Mouse (Mus musculus): ENCODE results near the gene Tusc2.

The Tusc2 gene

DNA sequence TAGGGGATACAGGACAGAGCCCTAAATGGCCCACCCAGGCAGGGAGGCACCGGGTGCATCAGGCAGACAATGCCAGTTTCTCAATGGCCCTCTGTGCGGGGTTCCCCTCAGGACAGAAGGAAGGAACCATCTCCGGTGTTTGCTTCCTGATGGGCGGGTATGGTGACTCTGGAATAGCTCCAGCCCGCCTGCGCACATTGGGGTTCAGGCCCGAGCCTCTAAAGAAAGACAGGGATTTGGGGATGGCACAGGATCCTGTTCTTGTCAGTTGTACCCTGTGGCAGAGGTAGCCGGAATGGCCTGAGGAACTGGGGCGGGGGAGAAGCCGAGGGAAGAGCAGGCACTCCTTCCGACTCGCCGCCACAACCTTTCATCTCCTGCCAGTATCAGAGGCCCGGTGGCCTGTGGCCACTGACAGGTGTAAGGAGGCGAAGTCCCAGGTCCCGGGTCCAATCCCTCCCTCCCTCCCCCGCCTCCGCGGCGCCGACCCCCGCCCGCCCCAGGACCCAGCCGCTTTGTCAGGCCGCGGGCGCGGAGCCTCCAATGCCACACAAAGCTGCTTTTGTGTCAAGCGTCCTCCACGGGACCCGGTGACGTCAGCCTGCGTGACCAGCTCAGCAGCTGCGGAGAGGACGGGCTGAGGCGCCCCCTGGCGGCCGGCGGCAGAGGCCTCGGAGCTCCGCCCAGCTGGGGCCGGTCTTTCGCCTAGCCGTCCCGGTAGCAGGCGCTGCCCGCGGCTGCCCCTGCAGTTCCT, 49.3 kb downstream of the Tusc2 start:
- DNase-seq = peak; percentile 99

DNA sequence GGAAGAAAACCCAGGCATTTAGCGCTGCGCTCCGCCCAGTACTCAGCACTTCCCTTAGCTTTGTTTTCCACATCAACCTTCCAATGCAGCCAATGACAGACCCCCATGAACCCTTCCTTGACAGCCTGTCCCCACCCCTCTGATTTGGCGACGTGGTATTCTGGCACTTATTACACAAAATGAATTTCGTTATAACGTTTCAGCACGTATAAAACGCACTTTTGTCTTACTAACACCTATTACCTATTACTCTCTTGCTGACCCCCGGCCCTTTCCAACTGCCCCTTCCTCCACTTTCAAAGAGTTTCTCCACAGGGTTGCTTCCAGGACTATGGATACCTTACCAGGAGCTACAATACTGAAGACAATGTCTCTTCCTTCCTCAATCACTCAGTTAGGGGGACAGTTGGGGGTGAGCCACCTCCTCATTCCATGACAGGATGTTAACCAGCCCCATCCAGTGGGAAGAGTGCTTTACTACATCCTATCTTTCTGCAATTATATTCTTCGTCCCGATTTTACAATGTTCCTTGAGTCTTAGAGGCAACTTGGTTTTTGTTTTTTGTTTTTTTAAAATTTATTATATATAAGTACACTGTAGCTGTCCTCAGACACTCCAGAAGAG, 50.0 kb downstream of the Tusc2 start:
- DNase-seq = no peak

GRCm38 (mm10) chr9:107615035-107615434, 52.0 kb downstream of the Tusc2 start:
- no peak for DNase-seq
